Mouse (Mus musculus): ENCODE data around the gene Tarm1.

Tarm1 gene

GRCm38 (mm10) chr7:3502439-3502838 is at the start of gene Tarm1:
Gene Tarm1, minus strand, starts transcription at chr7:3502624.
- DNase-seq (ENCODE audit: low read depth, low spot score): no peak

GRCm38 (mm10) chr7:3505913-3506312 is 3.5 kb upstream of the Tarm1 start:
- no peak for DNase-seq (ENCODE audit: low read depth, low spot score)

GRCm38 (mm10) chr7:3500406-3500805 is 2.0 kb downstream of the Tarm1 start:
- no peak for DNase-seq (ENCODE audit: low read depth, low spot score)

- no peak for DNase-seq (ENCODE audit: low read depth, low spot score)
Observed at GRCm38 (mm10) chr7:3481948-3482608, 20.3 kb downstream of the Tarm1 start.

- no peak for DNase-seq (ENCODE audit: low read depth, low spot score)
Observed at GRCm38 (mm10) chr7:3476728-3477127, 25.7 kb downstream of the Tarm1 start.

- no peak for DNase-seq (ENCODE audit: low read depth, low spot score)
Observed at GRCm38 (mm10) chr7:3474291-3475080, 27.9 kb downstream of the Tarm1 start.

- DNase-seq (ENCODE audit: low read depth, low spot score): no peak
Observed at GRCm38 (mm10) chr7:3472774-3473173, 29.6 kb downstream of the Tarm1 start.

- DNase-seq (ENCODE audit: low read depth, low spot score): no peak
Observed at GRCm38 (mm10) chr7:3468614-3469013, 33.8 kb downstream of the Tarm1 start.

GRCm38 (mm10) chr7:3463306-3463705 is 39.1 kb downstream of the Tarm1 start:
- DNase-seq (ENCODE audit: low read depth, low spot score): no peak

- DNase-seq (ENCODE audit: low read depth, low spot score): no peak
Observed at GRCm38 (mm10) chr7:3460261-3460660, 42.2 kb downstream of the Tarm1 start.

GRCm38 (mm10) chr7:3457841-3458217 is 44.6 kb downstream of the Tarm1 start:
- DNase-seq (ENCODE audit: low read depth, low spot score): no peak

GRCm38 (mm10) chr7:3457111-3457840 is 45.1 kb downstream of the Tarm1 start:
- no peak for DNase-seq (ENCODE audit: low read depth, low spot score)

GRCm38 (mm10) chr7:3453486-3454183 is 48.8 kb downstream of the Tarm1 start:
- no peak for DNase-seq (ENCODE audit: low read depth, low spot score)

- DNase-seq (ENCODE audit: low read depth, low spot score): no peak
Observed at GRCm38 (mm10) chr7:3452821-3453485, 49.5 kb downstream of the Tarm1 start.

GRCm38 (mm10) chr7:3451161-3451560 is 51.3 kb downstream of the Tarm1 start:
- DNase-seq (ENCODE audit: low read depth, low spot score): no peak

GRCm38 (mm10) chr7:3450671-3451070 is 51.8 kb downstream of the Tarm1 start:
- DNase-seq (ENCODE audit: low read depth, low spot score): no peak

- DNase-seq (ENCODE audit: low read depth, low spot score): peak; percentile 5
Observed at GRCm38 (mm10) chr7:3448737-3449454, 53.5 kb downstream of the Tarm1 start.

- DNase-seq (ENCODE audit: low read depth, low spot score): no peak
Observed at GRCm38 (mm10) chr7:3447026-3447425, 55.4 kb downstream of the Tarm1 start.

GRCm38 (mm10) chr7:3446584-3446983 is 55.8 kb downstream of the Tarm1 start:
- DNase-seq (ENCODE audit: low read depth, low spot score): no peak

- DNase-seq (ENCODE audit: low read depth, low spot score): no peak
Observed at GRCm38 (mm10) chr7:3444678-3445077, 57.7 kb downstream of the Tarm1 start.
